Mouse (Mus musculus) urinary bladder, adult 2 months (tissue): Measurements from ENCODE around the gene Smok3a. TPM values are rescaled to one million over a fixed set of nuclear protein-coding genes. Genes with fewer than 3 reads are reported as not detected.
"Not testable (repeated sequence)": the region's sequence is repeated elsewhere in the genome, so short reads cannot be mapped to it uniquely, and the experiment has no call there.

Experiments used
- DNase-seq: peaks from one replicate; pipeline ENCODE4 v3.0.0; 2022; ENCODE audit warnings: low spot score
- polyA plus RNA-seq: library from polyadenylated mRNA; depleted of rRNA; stranded (reverse); fragments of >200 nt; gene quantifications from 2 replicates; pipeline ENCODE4 v1.2.3, GENCODE M21; 2012; rRNA removed

Gene Smok3a
- polyA plus RNA-seq, result not detected in 2 replicates

DNA sequence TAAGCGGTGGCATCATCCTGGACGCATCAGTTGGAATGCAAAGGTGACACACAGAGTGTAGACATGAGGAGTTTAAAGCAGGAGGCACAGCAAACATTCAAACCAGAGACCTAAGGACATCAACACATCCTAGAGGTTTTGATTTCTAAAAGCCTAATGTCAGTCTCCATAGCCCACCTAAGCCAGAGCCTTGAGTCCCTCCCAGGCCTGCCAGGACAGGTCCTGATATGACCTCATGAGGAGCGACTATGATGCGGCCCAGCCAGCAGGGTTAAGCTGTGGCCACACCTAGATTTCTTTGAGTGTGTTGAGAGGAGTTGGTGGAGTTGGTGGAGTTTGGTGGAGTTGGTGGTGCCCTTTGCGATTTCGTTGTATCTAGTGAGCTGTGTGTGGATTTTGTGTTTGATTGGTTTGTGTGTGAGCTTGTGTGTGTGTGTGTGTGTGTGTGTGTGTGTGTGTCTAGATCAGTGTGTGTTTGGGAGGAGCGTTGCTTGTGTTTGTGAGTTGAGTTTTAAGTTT is at the start of gene Smok3a, which contains the start of gene Smok3b:
TSS of gene Smok3a (plus strand) at position 301 of the 519 bp plus-strand sequence.
TSS of gene Smok3b (plus strand) at position 469 of the 519 bp plus-strand sequence.
- not testable (repeated sequence) for DNase-seq

DNA sequence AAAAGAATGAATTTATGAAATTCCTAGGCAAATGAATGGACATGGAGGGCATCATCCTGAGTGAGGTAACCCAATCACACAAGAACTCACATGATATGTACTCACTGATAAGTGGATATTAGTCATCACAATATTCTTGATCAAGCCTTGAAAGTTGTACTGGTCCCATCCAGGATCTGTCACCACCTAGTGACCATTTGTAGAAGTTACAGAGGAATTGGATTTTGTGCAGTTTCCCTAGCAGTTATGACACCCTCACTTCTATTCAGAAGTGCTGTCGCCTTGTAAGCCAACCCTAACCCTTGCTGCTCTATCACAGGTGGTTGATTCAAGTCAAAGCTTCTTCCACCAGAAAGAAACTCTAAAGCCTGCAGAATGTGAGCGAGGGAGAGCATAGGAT is 47.9 kb upstream of the Smok3a start:
- no peak for DNase-seq

GRCm38 (mm10) chr5:137973738-137974137 is 47.3 kb upstream of the Smok3a start:
- DNase-seq, result no peak

- no peak for DNase-seq
Measured at GRCm38 (mm10) chr5:137974724-137975123, 46.3 kb upstream of the Smok3a start.

DNA sequence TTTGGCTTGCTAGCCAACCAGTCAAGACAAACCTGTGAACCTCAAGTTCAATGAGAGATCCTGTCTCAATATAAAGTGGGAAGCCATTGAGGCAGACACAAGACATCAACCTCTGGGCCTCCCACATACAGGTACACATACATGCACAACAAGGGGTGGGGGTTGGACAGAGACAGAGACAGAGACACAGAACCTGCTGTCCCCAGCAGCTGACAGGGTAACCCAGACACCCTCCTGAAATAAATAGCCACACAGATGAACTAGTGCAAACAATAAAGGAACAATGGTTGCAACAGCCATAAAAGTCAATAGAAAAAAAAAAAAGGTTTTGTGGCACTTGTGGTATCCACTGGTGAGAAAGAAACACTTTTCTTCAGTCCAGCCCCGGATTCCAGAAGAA is 45.6 kb upstream of the Smok3a start:
- DNase-seq, result no peak

DNA sequence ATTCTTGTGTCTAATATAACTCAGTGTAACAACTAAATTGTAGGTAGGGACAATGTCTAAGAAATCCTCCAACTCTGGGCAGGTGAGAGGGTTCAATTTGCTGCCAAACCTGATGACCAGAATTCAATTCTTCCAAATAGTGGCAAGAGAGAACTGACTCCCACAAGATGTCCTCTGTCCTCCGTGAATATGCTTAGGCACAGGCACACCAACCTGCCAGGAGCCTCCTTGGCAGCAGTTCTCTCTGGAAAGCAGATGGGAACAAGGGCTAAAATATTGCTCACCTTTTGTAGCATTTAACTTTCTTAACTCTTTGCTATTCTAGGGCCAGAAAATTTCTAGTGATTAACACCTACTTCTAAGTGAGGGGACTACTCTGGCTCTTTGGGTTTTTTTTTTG is 43.8 kb upstream of the Smok3a start:
- DNase-seq, result no peak

DNA sequence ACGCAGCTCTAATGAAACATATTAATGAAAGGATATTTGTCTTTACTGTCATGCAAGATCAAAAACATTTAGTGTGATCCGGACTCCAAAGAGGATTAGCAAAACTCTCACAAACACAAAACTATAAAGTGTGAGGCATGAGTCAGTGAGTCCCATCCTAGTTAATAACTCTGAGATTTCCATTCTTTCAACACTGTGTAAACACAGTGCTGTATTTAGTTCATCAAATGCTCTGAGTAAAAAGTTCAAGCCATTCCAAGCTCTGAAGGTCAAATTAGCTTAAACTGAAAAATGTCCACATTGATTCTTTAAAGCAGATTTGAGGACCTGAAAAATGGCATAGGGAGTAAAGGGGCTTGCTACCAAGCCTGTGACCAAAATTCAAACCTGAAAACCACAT is 42.0 kb upstream of the Smok3a start:
- no peak for DNase-seq

- DNase-seq, result no peak
Measured at GRCm38 (mm10) chr5:137981300-137981699, 39.8 kb upstream of the Smok3a start, which contains the start of gene Azgp1. Gene Azgp1, plus strand, starts transcription at chr5:137981520.

DNA sequence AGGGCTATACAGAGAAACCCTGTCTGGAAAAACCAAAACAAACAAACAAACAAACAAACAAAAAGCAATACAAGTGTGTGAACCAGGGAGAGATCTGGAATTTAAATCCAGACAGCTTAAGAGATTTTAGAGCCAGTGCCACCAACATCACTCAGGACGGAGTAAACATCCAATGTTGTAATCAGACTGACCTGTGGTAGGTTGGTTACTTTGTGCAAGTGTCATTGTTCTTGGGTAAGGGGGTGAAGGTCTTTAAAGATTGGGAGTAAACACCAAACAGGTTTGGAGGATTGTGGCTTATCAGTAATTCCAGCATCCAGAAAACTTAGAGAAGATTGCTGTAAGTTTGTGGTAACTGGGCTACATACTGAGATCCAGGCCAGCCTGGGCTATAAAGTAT is 34.7 kb upstream of the Smok3a start:
- DNase-seq, result no peak

GRCm38 (mm10) chr5:138009437-138009836 is 11.6 kb upstream of the Smok3a start:
- DNase-seq, result no peak

GRCm38 (mm10) chr5:138012382-138012781 is 8.7 kb upstream of the Smok3a start:
- no peak for DNase-seq

GRCm38 (mm10) chr5:138016530-138016929 is 4.5 kb upstream of the Smok3a start:
- no peak for DNase-seq

GRCm38 (mm10) chr5:138016997-138017396 is 4.1 kb upstream of the Smok3a start:
- no peak for DNase-seq

- not testable (repeated sequence) for DNase-seq
Measured at GRCm38 (mm10) chr5:138019577-138019976, 1.5 kb upstream of the Smok3a start.

DNA sequence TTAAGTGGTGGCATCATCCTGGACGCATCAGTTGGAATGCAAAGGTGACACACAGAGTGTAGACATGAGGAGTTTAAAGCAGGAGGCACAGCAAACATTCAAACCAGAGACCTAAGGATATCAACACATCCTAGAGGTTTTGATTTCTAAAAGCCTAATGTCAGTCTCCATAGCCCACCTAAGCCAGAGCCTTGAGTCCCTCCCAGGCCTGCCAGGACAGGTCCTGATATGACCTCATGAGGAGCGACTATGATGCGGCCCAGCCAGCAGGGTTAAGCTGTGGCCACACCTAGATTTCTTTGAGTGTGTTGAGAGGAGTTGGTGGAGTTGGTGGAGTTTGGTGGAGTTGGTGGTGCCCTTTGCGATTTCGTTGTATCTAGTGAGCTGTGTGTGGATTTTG is 31.8 kb downstream of the Smok3a start, which contains the start of gene Smok3c:
TSS of gene Smok3c (plus strand) at position 301 of the 400 bp plus-strand sequence.
- DNase-seq, result not testable (repeated sequence)

DNA sequence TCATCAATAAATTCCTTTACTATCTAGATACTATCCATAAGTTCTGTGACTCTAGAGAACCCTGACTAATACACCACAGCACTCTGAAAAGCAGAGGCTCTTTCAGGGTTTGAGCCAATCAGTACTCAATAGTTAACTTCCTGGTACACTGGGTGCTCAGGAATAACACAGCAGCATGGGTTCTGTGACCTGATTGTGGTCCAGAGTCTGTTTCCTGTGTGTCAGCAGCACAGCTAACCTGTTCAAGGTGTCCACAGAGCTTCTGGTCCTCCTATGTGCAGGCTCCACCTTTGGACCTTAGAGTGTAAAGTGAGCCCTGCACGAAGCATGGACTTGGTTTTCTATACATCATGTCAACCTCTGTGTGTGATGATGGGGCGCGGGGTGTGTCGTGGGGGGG is 52.7 kb downstream of the Smok3a start:
- no peak for DNase-seq

DNA sequence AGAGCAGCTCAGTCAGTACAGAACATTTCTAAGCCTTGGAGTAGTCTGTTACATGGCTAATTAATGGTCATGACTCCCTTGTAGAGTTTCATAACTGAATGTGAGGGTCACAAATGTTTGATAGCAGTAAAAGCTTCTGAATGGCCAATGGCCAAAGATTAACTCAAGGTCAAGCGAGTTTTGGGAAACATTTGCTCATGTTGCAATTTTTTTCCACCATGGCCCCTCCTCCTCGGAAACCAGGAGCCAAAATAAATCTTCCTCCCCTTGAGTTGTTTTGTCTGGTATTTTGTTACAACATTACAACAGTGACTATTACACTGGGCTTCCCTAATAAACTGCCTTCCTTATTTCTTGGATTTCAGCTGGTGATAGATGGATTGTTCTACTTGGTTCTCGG is 54.6 kb downstream of the Smok3a start:
- DNase-seq, result no peak

DNA sequence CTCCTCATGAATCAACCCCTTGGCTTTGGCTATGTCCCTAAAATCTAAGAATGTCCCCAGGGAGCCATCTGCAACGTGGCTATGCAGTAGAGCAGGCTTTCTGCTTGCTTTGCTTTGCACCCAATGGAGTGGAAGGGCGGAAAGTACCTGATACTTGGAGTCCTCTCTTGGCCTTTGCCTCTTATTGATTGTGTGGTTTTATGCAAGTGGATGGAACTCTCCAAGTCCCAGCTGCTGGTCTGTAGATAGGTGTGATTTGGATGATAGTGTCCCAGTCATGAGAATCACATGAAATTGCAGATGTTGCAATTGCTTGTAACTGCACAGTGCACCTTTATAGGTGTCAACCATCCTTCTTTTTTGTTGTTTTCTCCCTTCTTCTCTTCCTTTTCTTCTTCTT is 55.1 kb downstream of the Smok3a start:
- no peak for DNase-seq

DNA sequence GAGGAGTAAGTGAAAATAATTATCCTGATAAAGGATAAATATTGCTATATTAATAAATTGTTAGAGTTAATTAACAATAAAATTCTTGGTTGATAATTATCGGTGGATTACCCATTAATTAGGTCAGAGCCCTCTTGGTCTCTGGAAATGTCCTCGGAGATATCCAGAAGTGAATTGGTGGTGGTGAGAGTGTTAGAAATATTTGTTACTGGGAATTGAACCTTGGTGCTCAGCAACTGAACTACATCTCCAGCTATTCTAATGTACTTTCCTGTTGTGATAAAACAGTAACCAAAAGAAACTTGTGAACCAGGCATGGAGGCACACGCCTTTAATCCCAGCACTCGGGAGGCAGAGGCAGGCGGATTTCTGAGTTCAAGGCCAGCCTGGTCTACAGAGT is 59.4 kb downstream of the Smok3a start:
- no peak for DNase-seq

GRCm38 (mm10) chr5:138081446-138081845 is 60.4 kb downstream of the Smok3a start:
- no peak for DNase-seq

DNA sequence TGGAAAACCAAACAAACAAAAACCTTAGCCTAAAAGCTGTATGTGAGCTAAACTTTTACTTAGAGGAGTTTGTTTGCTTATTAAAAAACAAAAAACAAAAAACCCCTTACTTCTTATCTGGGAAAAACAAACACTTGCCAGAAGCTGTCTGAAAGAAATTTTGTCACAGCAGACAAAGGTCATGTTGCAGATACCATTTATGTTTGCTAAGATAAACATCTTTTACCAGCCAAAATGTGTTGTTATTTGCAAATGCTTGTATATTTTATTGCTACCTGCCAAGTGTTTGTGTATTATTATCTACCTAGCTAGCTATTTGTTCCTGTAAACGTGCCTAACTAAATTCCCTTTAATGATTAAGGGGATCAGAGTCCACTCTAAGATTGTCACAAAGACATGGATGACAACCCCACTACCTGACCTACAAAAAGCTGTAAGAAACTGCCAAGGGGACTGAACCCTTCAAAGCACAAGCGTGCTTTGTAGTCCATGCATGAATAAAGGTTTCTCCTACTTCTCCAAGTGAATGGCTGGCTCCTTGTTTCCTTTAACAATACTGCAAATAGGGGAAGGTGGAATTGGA is 62.3 kb downstream of the Smok3a start:
- no peak for DNase-seq

GRCm38 (mm10) chr5:138083936-138084335 is 62.9 kb downstream of the Smok3a start:
- no peak for DNase-seq
